Mouse (Mus musculus) liver (tissue): ENCODE data around the gene Gsap.
A peak's percentile ranks its signal among the peaks of the same experiment; 100 is the strongest.
"Not testable (repeated sequence)": the region's sequence is repeated elsewhere in the genome, so short reads cannot be mapped to it uniquely, and the experiment has no call there.

ENCODE experiments used
- DNase-seq: peaks from one replicate; pipeline ENCODE4 v3.0.0-alpha.2; 2020; ENCODE audit warnings: mixed read lengths

The Gsap gene

DNA sequence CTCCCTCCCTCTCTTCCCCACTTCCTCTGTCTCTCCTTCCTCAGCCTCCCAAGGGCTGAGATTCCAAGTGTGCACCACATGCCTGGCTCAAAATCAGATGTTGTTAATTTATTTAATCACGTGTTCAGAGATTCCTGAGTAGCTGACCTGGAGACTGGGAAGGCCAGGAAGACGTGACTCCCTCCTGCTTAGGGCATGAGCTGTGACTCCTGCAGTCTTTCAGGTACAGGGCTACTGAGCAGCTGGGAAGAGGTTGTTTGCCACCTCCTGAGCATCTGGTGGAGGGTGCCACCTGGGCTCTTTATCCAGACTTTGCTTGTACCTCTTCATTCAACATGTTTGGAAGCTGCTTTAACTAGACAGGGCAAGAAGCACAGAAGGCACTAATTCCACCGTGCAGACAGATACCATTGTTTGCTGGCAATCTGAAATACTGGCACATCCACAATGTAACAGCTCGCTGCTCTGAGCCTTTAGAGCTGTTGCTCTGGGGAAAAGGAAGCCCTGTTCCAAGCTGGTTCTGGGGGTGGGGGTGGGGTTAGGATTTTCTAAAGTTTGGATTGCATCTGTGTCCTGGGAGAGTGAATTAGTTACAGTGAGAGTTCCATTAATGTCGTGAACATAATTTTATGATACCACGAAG, 75.3 kb downstream of the Gsap start:
- no peak for DNase-seq

DNA sequence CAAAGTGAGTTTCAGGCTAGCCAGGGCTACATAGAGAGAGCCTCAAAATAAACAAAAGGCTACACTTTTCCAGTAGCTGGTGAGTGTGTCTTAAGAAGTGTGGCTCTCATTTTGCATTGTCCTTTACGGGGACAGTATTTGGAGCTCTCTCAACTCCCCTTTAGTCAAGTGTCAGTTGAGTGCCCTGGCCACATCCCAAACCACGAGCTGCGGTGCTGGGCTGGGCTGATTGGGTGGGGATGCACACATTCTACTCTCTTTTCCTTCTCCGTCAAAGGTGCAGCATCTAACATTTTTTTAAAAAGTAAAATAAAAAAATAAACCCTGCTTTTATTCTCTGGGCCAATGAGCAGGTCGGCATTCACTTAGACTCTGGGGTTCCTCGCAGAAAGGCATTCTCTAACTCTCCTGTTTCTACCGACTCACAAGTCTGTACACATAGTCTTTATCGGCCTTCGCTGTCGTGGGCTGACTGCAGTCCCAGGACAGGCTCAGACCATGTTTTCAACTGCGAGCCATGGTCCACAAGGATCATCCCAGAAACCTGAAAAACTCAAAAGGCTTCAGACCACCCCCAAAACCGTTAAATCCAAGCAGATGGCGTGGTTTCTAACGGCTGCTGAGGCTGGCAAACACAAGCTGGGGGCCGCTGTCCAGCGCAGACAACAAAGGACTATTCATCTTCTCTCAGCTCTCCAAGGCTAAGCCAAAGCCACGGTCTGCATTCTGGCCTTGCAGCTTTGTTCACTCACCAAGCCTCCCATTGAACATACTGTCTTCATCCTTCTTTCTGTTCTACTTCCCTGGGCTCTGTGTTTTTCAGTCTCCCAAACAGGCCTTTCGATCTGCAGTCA, 77.4 kb downstream of the Gsap start:
- no peak for DNase-seq

DNA sequence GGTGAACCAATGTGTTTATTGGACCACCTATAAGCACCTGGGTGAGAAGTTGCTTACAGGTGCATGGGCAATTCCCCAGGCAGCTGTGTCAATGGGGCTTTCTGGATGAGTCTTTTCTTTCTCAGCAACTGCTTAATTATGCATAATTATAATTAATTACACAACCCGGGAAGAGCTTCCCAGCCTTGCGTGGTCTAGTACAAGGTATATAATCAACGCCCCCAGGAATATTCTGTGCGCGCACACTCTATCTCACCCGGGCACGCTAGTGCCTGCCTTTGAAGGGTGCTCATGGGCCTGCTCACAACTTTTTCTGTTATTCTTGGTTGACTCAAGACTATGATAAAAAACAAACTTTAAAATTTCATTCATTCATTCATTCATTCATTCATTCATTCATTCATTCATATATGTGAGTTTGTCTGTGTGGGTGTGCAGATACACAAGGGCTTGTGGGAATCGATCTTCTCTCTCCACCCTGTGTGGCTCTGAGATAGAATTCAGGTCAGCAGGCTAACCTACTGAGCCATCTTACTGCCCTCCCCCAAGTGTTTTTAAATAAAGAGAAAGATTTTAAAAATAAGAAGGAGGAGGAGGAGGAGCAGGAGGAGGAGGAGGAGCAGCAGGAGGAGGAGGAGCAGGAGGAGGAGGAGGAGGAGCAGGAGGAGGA, 78.4 kb downstream of the Gsap start:
- no peak for DNase-seq

DNA sequence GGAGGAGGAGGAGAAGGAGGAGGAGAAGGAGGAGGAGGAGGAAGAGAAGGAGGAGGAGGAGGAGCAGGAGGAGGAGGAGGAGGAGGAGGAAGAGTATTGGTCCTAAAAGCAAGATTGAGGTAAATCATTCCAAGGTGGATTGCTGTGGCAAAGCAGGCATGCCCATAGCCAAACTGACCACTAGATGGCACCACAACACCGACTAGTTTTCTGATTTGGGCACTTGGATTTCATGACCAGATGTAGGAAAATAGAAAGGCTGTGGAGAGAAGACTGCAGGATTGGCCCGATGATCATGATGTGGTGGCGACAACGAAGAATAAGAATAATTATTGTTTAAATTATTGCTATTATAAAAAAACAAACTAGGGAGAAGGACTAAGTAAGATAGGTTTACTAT, 79.0 kb downstream of the Gsap start:
- DNase-seq: peak; percentile 71

GRCm38 (mm10) chr5:21267090-21267489, 81.0 kb downstream of the Gsap start:
- no peak for DNase-seq

GRCm38 (mm10) chr5:21269446-21269845, 83.4 kb downstream of the Gsap start:
- DNase-seq: no peak

GRCm38 (mm10) chr5:21270756-21271155, 84.7 kb downstream of the Gsap start:
- DNase-seq: no peak

- DNase-seq: no peak
Observed at GRCm38 (mm10) chr5:21271386-21272354, 85.6 kb downstream of the Gsap start.

DNA sequence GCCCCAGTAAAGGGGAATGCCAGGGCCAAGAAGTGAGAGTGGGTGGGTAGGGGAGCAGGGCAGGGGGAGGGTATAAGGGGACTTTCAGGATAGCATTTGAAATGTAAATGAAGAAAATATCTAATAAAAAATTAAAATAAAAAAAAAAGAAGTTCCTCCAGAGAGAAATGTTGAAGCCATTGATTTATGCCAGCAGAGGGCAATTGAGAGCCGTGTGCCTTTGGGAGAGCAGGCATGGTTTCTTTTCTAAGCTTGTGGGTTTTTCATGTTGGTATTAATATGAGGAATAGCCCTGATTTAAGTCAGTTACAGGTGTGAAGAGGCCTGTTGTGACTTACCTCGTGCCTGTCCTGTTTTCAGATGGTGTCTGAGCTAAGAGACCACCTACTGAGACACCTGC, 91.6 kb downstream of the Gsap start:
- DNase-seq: not testable (repeated sequence)

GRCm38 (mm10) chr5:21283356-21284062, 97.5 kb downstream of the Gsap start:
- DNase-seq: no peak

DNA sequence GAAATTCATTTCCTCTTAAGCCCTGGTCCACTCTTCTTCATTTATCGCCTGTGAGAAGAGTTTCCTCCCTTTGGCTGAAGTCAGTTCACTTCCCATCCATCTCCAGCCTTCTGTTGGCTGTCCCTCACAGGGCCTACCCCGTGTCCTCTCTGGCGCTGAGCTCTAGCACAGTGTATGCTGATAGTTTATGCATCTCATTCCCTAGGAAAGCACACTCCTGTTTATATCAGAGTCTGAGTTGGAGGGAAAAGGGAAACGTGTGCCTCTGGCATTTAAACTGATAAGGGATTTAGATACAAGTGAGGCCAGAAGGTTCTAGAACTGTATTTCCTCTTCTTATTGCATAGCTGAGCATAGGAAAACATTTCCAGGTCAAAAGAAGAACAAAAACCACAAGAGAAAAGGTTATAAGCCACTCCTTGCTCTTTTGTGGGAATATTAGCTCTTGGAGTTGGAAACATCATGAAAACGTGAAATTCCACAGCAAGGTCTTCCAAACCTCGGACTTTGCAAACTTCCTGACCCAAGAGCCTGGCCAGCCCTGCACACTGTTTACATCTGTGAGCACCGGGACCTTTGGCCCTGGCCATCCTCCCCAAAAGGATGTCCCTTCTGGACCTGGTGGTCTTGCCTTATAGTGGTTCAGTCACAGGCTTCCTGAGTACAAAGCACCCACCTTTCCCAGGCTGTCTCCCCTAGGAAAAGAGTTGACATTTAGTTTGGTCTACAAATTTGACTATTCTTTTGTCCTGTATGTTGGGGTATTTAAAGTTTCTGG, 102.8 kb downstream of the Gsap start:
- DNase-seq: no peak

- no peak for DNase-seq
Observed at GRCm38 (mm10) chr5:21290594-21290993, 104.5 kb downstream of the Gsap start.

GRCm38 (mm10) chr5:21295683-21296082, 109.6 kb downstream of the Gsap start:
- no peak for DNase-seq

DNA sequence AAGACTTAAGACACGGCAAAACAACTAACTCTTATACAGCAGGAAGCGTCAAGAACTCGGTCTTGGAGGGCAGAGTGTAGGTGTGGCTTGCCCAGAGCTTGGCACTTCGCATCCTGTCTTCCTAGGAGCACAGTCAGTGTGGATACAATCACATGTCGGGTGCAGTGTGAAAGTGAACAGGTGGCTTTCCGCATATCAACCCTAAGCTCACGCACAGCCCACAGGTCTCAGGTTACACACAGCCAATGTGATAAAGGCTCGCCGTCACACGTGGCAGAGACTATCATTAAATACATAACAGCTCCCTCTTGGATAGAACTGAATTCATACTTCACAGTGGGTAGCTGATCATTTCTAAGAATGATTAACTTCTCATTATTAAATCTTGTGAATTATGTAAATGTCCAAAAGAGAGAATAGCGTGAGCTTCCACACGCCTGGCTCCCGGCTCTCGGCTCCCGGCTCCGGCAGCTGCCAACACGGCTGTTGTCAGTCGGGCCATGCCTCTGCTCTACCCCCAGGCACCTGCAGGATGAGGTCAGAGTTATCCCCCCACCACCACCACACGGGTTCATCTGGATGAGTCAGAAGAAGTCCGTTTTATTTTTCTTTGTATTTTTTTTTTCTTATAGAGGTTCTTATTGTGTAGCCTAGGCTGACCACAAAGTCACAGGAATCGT, 113.2 kb downstream of the Gsap start:
- DNase-seq: no peak

- no peak for DNase-seq
Observed at GRCm38 (mm10) chr5:21300058-21300457, 114.0 kb downstream of the Gsap start.

- DNase-seq: no peak
Observed at GRCm38 (mm10) chr5:21301011-21301410, 115.0 kb downstream of the Gsap start.

DNA sequence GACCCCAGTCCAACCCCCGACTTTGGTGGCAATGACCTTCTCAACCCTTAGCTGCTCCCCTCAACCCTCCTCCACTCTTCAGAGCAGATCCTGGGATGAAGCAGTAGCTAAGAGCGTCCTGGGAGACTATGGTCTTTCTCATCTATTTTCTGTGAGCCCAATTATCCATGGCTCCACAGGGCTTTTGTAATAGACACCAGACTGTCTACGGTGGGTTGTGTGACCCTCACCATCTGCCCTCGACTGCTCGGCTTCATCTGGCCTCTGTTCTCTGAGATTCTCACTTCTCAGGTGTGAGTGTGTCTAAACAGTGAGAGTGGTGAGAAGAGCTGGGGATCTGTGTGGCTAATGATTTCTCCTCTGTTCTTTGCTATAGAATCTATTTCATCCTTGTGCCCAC, 121.1 kb downstream of the Gsap start:
- no peak for DNase-seq

GRCm38 (mm10) chr5:21314696-21315095, 128.6 kb downstream of the Gsap start:
- no peak for DNase-seq

GRCm38 (mm10) chr5:21320138-21320537, 134.1 kb downstream of the Gsap start:
- no peak for DNase-seq

DNA sequence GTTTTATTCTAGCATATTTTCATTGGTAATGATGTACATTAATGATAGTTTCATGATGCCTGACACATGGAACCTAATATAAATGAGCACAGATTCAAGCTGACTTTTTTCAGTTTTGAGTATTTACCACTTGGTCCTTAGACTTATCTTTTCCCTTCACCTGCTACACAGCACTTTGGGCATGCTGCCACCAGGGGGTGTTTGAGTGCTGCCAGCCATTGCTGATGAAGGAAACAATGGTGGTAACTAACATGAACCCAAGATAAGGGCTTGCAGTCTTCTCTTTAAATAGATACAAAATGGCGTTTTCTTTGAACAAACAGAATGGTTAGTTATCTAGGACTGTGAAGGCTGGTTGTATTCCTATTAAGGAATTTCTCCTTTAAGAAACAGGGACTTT, 140.4 kb downstream of the Gsap start:
- peak; percentile 69 for DNase-seq

DNA sequence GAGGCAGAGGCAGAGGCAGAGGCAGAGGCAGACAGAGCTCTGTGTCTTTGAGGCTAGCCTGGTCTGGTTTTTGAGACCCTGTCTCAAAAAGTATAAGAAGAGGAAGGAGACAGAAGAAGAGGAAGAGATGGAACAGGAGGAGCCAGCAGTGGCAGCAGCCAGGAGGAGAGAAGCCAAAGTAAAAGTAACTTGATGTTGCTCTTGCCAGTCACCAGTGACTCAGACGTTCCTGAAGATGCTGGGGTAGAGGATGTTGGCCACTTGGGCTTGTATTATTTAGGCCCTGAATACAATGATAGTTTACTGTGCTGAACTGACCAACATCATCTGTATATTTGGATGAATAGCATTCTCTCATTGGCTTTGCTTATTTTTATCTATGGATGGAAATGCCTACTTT, 142.5 kb downstream of the Gsap start:
- no peak for DNase-seq
